Mouse (Mus musculus) intestine, embryonic 16.5 days (tissue): ENCODE results near the gene Ndufb4. TPM values are rescaled to one million over a fixed set of nuclear protein-coding genes. Genes with fewer than 3 reads are reported as not detected.
"Not testable (repeated sequence)": the region's sequence is repeated elsewhere in the genome, so short reads cannot be mapped to it uniquely, and the experiment has no call there.

Source experiments
- ATAC-seq: fragments of 200-750 bp; cut with Nextera tagmentation; 2 replicates; pipeline ENCODE4 v1.8.0; 2017; ENCODE audit warnings: moderate TSS enrichment, moderate library complexity
- H3K27ac ChIP-seq: fragments of 300-500 bp; sonication (generic); 2 replicates; pipeline ENCODE4 v1.5.1; 2014; ENCODE audit warnings: mild to moderate bottlenecking, low read length
- H3K27me3 ChIP-seq: fragments of 300-500 bp; sonication (generic); replicated peaks from 2 replicates; pipeline ENCODE4 v1.6.1; 2014; ENCODE audit warnings: low read length, control low read depth, mixed read lengths; ENCODE audit not compliant: control insufficient read depth, insufficient read depth
- H3K36me3 ChIP-seq: fragments of 300-500 bp; sonication (generic); 2 replicates; pipeline ENCODE4 v1.6.1; 2014; ENCODE audit warnings: low read length, control low read depth; ENCODE audit not compliant: control insufficient read depth, insufficient read depth
- H3K4me1 ChIP-seq: fragments of 300-500 bp; sonication (generic); 2 replicates; pipeline ENCODE4 v1.6.1; 2014; ENCODE audit warnings: low read length, control low read depth, mixed read lengths; ENCODE audit not compliant: control insufficient read depth, insufficient read depth
- H3K4me2 ChIP-seq: fragments of 300-500 bp; sonication (generic); 2 replicates; pipeline ENCODE4 v1.6.1; 2014; ENCODE audit warnings: low read depth, low read length, control low read depth
- H3K4me3 ChIP-seq: fragments of 300-500 bp; sonication (generic); 2 replicates; pipeline ENCODE4 v1.5.1; 2014; ENCODE audit warnings: mild to moderate bottlenecking, low read length
- H3K9ac ChIP-seq: fragments of 300-500 bp; sonication (generic); 2 replicates; pipeline ENCODE4 v1.6.1; 2014; ENCODE audit warnings: low read depth, low read length
- H3K9me3 ChIP-seq: fragments of 300-500 bp; sonication (generic); 2 replicates; pipeline ENCODE4 v1.6.1; 2016; ENCODE audit warnings: low read length, control low read depth; ENCODE audit not compliant: control insufficient read depth
- WGBS: fragments of 180-500 bp; shearing (Covaris S2); extraction: QIAGEN DNeasy Blood & Tissue Kit; methylation state at CpG from one replicate; pipeline ENCODE4 v1.1.7; 2014; 5-methylcytosine and 5-hydroxymethylcytosine counted together
- polyA plus RNA-seq: library from polyadenylated mRNA; unstranded; fragments of >200 nt; fragmentation: Nextera tagmentation; extraction: Ambion mirVana; gene quantifications from 2 replicates; pipeline ENCODE4 v1.2.1, GENCODE M21; 2015

Gene Ndufb4
- polyA plus RNA-seq, 1 experiment from 2014 or later: 58.1 TPM

- H3K9ac ChIP-seq: no peak overlapping the region
- no peak overlapping the region for H3K27ac ChIP-seq
- H3K9me3 ChIP-seq: no peaks in the 10 kb centered on the region
- peaks cover 19% of the 10 kb centered on the region for H3K36me3 ChIP-seq
- no peaks in the 10 kb centered on the region for H3K27me3 ChIP-seq
- no peak overlapping the region for H3K4me2 ChIP-seq
- no peak for ATAC-seq
- no peak overlapping the region for H3K4me3 ChIP-seq
- H3K4me1 ChIP-seq: no peaks in the 10 kb centered on the region
- WGBS: 91% methylated on average over 3 of the region's 3 CpGs
These were observed 8.5 kb downstream of the Ndufb4 start for GRCm38 (mm10) chr16:37645799-37646198.

GRCm38 (mm10) chr16:37645211-37645610 lies 9.0 kb downstream of the Ndufb4 start:
- no peak overlapping the region for H3K27ac ChIP-seq
- no peaks in the 10 kb centered on the region for H3K27me3 ChIP-seq
- H3K4me2 ChIP-seq: no peak overlapping the region
- no peaks in the 10 kb centered on the region for H3K4me1 ChIP-seq
- H3K9ac ChIP-seq: no peak overlapping the region
- peaks cover 19% of the 10 kb centered on the region for H3K36me3 ChIP-seq
- no peak overlapping the region for H3K4me3 ChIP-seq
- WGBS: 90% methylated on average over 8 of the region's 8 CpGs
- no peaks in the 10 kb centered on the region for H3K9me3 ChIP-seq
- ATAC-seq: no peak

- H3K9me3 ChIP-seq: no peaks in the 10 kb centered on the region
- no peak overlapping the region for H3K27ac ChIP-seq
- H3K4me3 ChIP-seq: no peak overlapping the region
- ATAC-seq: no peak
- H3K27me3 ChIP-seq: no peaks in the 10 kb centered on the region
- peaks cover 19% of the 10 kb centered on the region for H3K36me3 ChIP-seq
- H3K9ac ChIP-seq: no peak overlapping the region
- 91% methylated on average over 5 of the region's 5 CpGs for WGBS
- H3K4me2 ChIP-seq: no peak overlapping the region
- no peaks in the 10 kb centered on the region for H3K4me1 ChIP-seq
These were observed 9.8 kb downstream of the Ndufb4 start for GRCm38 (mm10) chr16:37644486-37644885.

- not testable (repeated sequence) for H3K9me3 ChIP-seq, H3K27me3 ChIP-seq, H3K9ac ChIP-seq, H3K4me1 ChIP-seq, H3K36me3 ChIP-seq, H3K4me2 ChIP-seq, ATAC-seq, H3K4me3 ChIP-seq, H3K27ac ChIP-seq
These were observed 13.7 kb downstream of the Ndufb4 start for GRCm38 (mm10) chr16:37640522-37640921.

- Histone ChIP-seq H3K9ac (no peak overlapping the region), H3K36me3 (no peaks in the 10 kb centered on the region), H3K4me3 (no peak overlapping the region), H3K27me3 (no peaks in the 10 kb centered on the region), H3K4me1 (no peaks in the 10 kb centered on the region), H3K4me2 (no peak overlapping the region), H3K27ac (no peak overlapping the region), H3K9me3 (no peaks in the 10 kb centered on the region)
- no peak for ATAC-seq
These were observed 16.5 kb downstream of the Ndufb4 start for GRCm38 (mm10) chr16:37637802-37638201.

- Histone ChIP-seq H3K27me3 (no peaks in the 10 kb centered on the region), H3K9me3 (no peaks in the 10 kb centered on the region), H3K4me2 (no peak overlapping the region), H3K27ac (no peak overlapping the region), H3K9ac (no peak overlapping the region), H3K4me1 (no peaks in the 10 kb centered on the region), H3K36me3 (no peaks in the 10 kb centered on the region), H3K4me3 (no peak overlapping the region)
- WGBS: 52% methylated on average over 6 of the region's 6 CpGs
- no peak for ATAC-seq
These were observed 18.1 kb downstream of the Ndufb4 start for GRCm38 (mm10) chr16:37636107-37636506.

GRCm38 (mm10) chr16:37635095-37635494 lies 19.2 kb downstream of the Ndufb4 start:
- Histone ChIP-seq H3K27ac (no peak overlapping the region), H3K27me3 (no peaks in the 10 kb centered on the region), H3K9ac (no peak overlapping the region), H3K4me3 (no peak overlapping the region), H3K4me1 (no peaks in the 10 kb centered on the region), H3K36me3 (no peaks in the 10 kb centered on the region), H3K4me2 (no peak overlapping the region), H3K9me3 (no peaks in the 10 kb centered on the region)
- 90% methylated on average over 1 of the region's 1 CpGs for WGBS
- ATAC-seq: no peak

GRCm38 (mm10) chr16:37634578-37634977 lies 19.7 kb downstream of the Ndufb4 start:
- H3K27ac ChIP-seq: no peak overlapping the region
- H3K36me3 ChIP-seq: no peaks in the 10 kb centered on the region
- no peak overlapping the region for H3K9ac ChIP-seq
- no peak overlapping the region for H3K4me3 ChIP-seq
- no peaks in the 10 kb centered on the region for H3K9me3 ChIP-seq
- H3K4me2 ChIP-seq: no peak overlapping the region
- ATAC-seq: no peak
- no peaks in the 10 kb centered on the region for H3K27me3 ChIP-seq
- WGBS: 69% methylated on average over 9 of the region's 9 CpGs
- no peaks in the 10 kb centered on the region for H3K4me1 ChIP-seq

GRCm38 (mm10) chr16:37629011-37629410 lies 25.2 kb downstream of the Ndufb4 start:
- ATAC-seq: no peak
- H3K27ac ChIP-seq: no peak overlapping the region
- no peak overlapping the region for H3K9ac ChIP-seq
- H3K4me3 ChIP-seq: no peak overlapping the region
- H3K4me1 ChIP-seq: no peaks in the 10 kb centered on the region
- 86% methylated on average over 7 of the region's 7 CpGs for WGBS
- H3K36me3 ChIP-seq: no peaks in the 10 kb centered on the region
- no peaks in the 10 kb centered on the region for H3K9me3 ChIP-seq
- H3K4me2 ChIP-seq: no peak overlapping the region
- H3K27me3 ChIP-seq: no peaks in the 10 kb centered on the region

GRCm38 (mm10) chr16:37628336-37628735 lies 25.9 kb downstream of the Ndufb4 start:
- Histone ChIP-seq H3K36me3 (no peaks in the 10 kb centered on the region), H3K9me3 (no peaks in the 10 kb centered on the region), H3K9ac (no peak overlapping the region), H3K4me3 (no peak overlapping the region), H3K27me3 (no peaks in the 10 kb centered on the region), H3K4me1 (no peaks in the 10 kb centered on the region), H3K27ac (no peak overlapping the region), H3K4me2 (no peak overlapping the region)
- WGBS: 76% methylated on average over 9 of the region's 9 CpGs
- ATAC-seq: no peak
